Mouse (Mus musculus) CH12F3 (cell line): ENCODE measurements around the gene Thsd7b.
"Not testable (repeated sequence)": the region's sequence is repeated elsewhere in the genome, so short reads cannot be mapped to it uniquely, and the experiment has no call there.

Experiments
- in situ Hi-C: fragments of 300-500 bp; cut with MboI; formaldehyde crosslinking; loops from 2 replicates; pipeline ENCODE4 v1.14.3; 2020; ENCODE audit warnings: low sequenced_read_pairs

Thsd7b gene

DNA sequence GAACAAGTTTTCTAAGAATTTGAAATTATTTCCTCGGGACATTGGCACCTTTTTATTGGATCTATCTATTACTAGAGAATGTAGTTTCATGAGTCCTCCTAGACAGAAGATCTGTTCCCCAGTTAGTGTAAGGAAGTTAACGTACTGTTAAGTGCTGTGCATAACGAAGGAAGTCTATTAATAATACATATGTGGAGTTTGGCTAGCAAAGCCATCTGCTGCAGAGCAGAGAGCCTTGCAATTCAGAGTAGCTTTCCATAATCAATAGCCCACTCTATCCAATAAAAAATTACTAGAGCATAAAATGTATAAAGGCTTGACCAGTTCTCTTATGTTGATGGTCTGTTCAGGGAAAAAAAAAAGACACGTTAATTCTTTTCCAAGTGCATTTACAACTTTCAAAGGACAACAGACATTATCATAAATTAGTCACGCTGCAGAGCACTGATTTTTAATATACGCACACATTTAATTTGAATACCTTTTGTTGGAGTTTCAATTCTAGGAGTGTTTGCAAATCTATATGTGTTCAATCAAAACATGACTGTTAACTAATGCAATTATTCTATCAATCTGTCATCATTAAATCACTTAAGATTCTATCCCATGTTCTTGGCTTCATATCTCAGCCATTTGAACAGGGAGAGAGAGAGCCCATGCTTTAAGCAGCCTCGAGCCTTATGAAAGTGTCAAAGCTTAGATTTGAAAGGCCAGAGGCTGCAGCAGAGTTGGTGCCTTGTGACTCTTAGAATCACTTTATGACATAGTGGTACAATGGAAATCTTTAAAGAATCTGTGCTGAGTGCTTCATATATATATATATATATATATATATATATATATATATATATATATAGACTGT, 346.6 kb downstream of the Thsd7b start:
- in situ Hi-C loops, result no loop called here

DNA sequence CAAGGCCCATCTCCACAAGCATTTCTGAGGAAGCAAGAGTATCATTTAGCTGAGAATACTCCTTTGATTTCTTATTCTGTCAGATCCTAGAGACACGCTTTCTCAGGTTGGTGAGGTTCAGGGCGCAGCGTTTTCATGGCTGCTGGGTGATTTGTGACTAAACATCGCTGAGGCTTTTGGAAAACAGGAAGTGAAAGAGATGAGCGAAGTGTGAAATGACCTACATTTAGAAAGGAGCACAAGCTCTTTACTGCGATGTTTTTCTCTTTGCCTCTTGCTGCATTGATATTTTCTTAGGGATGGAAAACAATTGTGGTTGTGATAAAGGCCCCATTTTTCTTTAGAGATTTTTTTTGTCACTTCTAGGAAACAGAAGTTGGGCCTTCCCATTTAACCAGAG, 351.4 kb downstream of the Thsd7b start:
- in situ Hi-C loops, result no loop called here

DNA sequence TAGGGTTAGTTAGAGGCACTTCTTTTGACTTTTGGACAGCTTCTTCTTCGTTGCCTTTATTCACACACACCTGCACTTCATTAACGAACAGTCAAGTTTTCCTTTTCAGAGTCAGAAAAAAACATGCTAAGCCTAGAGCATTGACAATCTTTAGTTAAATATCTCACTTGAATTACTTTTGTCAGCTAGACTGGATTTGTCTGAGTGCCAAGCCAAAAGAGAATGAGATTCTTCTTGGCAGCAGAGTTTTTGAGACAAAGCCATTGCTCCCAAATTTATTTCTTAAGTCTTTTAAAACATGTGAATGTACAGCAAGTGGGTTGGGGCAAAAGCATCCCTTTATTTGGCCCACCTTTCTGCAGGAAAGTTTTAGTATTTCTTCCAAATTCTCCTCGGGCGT, 362.0 kb downstream of the Thsd7b start:
- in situ Hi-C loops, result no loop called here

DNA sequence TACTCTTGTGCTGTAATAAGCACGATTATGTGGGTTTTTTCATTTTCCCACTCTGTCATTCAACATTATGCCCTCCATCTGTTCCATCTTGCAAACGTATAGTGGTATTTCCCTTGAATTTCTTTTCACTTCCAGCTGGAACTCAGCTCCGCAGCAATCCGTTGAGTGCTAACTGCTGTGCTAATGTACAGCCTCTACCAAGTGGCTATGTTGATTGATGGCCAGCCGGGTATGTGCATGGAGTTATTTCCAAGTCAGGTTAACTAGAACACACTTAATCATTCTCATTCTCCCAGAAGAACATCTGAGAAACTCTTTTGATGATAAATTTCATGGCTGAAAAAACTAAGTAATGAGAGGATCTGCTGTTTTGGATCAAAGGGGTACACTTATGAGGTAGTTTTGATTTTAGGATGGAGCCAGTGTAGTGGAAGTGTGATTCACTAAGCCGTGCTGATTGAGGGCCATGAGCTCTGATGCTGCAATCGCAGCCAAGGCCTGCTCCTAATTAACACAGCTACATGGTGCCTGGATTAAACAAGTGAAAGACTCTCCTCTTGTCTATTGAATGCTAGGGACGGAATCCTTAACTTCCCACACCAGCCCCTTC, 371.3 kb downstream of the Thsd7b start:
- in situ Hi-C loops, result no loop called here

DNA sequence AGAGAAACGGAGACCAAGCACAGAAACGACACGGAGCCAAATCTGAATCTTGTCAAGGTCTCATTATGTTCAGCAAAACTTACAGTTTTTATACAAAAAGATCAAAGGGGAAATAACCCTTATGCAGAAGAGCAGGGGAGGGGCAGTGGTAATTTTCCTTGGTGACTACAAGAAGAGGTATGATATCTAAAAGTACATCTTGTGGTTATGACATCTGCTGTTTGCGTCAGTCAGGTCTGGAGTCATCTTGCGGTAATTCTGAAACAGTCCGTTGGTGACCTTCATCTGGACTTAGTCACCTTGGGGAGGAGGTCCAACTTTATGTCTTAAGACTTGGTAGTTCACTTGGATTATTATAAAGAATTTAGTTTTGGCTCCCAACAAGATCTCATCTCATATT, 378.3 kb downstream of the Thsd7b start:
- in situ Hi-C loops, result not testable (repeated sequence)

DNA sequence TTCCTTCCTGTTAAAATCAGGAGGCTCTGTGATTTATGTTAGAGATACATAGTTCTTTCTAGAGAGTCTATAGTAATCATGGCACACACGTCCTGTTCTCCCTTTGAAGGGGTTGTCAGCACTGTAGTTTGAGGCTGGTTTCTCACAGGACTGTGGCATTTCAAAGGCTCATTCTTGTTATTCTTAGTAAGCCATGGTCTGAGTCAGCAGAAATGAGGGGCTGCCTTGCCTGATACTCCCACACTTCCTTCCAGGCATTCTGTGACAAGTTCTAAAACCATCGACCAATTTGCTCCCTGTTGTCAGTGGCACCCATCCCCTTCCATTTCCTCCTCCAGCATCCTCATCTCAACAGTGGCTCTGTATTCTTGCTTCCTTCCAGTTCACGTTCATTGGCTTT, 384.9 kb downstream of the Thsd7b start:
- in situ Hi-C loops, result no loop called here

DNA sequence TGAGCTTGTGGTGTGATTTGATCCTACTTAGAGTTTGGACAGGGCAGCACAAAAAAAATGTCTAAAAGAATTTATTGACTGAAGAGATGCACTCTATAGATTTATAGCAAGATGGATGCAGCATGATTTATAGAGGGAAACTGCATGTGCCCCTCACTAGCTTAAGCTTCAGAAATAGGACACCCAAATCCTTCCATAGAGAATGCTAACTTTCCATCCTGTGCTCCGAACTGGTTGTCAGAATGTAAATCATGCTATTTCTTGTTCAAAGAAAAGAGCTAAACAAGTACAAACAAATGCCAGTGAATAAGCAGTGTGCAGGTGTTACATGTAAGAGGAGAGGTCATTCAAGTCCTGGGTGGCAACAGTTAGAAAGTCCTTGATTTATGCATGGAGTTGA, 402.8 kb downstream of the Thsd7b start:
- in situ Hi-C loops, result no loop called here

DNA sequence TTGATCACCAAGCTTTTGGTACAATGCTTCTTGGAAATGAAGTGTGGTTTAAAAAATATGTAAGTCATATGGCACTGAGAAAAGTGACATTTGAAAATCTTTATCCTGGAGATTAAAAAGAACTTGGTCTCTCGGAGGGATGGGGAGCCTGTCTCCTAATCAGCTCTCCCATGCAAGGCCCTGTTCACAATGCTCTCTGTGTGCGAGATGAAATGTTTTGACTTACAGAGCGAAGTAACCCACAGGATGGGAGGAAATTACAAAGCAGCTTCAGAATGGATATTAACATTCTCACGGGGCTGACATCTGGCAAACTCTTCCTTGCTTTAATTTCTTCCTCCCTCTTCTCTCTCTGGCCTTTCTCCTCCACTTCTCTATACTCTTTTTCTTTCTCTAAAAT, 405.7 kb downstream of the Thsd7b start:
- in situ Hi-C loops, result no loop called here

DNA sequence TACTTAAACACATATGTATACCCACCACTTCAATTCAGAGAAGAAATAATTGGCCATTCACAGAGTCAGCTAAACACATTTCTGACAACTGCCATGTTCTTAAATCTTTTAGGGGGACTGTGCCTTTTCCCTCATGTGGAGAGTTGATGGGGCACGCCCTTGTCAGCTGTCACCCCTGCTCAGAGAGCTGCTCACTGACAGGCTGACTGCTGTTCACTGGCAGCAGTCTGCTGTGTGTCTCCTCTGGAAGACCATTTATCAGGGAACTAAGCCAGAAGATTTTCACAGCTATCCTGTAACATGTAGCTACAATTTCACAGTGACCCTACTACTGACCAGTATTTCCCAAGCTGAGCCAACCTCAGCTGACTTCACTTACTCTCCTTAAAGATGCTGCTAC, 432.6 kb downstream of the Thsd7b start:
- in situ Hi-C loops, result no loop called here

DNA sequence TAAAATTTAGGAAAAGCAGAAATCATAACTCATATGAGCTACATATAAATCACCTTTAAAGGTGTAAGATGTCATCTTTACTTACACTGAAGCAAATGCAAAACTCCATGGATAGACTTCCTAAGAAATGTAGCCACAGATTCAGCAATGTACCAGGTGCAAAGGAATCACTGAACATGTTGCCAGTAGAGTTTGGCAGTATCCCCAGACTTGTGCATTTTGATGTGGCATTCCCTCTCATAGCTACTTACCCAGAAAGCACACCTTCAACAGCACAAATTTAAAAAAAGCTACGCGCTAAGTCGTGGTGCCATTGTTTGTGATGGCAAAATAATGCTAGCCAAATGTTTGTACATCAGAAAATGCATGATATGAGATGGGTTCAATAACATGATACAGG, 439.6 kb downstream of the Thsd7b start:
- in situ Hi-C loops, result no loop called here

DNA sequence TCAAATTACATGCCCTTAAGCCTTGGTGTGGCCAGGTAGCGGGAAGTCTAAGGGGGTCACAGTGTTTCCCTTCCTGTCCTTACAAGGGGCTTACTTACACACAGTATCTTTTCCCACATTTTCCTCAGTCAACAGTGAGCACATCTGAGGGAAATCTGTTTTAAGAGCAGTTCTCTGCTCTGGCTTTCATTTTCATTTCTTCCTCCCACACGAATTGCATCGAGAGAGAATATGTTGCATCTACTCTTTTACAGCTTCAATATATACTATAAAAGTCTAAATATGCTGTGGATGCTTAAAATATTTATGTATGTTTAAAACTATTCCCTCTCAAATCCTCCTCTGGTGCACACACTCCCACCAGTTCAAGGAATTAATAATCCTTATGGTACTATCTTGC, 440.5 kb downstream of the Thsd7b start:
- in situ Hi-C loops, result no loop called here

DNA sequence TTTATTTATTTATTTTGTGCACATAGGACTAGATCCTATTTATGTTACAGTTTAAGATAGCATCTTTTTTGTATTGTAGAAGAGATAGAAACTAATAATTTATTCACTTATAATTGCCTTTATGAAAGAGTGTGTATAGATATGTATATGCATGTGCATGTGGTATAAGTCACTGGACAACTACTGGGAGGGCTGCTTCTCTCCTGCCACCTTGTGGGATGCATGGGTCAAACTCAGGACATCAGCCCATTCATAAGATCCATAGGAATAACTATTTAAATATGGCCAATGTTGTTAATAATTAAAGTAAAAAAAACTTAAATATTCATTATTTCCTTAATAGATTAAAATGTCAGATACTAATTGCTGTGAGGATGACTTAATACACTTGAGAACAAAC, 446.5 kb downstream of the Thsd7b start:
- in situ Hi-C loops, result no loop called here

DNA sequence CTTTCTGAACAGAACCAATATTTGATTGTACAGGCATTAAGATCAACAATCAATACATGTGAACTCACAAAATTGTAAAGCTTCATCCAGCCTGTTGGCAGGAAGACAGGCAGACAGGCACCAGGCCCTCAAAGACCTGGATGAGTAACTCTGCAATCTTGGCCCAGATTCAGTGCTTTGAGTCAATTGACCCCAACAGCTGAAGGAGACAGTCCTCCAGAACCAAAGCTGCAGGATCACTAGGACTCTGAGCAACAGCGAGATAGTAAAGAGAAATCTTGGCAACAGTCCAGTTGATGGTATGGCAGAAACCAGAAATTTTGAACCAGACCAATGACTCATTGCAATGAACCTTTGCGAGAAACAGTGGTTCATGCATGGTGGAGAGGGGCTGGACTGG, 458.9 kb downstream of the Thsd7b start:
- in situ Hi-C loops, result no loop called here

DNA sequence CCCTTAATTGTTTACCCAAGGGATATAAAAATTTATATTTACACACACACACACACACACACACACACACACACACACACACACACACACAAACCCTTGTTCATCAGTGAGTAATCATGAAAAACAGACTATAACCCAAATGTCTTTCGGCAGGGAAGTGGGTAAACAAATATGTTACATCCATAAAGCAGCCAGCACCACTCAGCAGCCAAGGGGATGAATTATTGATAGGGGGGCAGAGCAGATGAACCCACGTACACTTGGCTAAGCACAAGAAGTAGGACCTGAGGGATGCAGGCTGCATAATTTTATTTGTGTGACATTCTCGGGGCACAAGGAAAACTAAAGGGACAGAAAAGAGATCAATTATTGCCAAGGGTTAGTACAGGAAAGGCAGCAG, 474.5 kb downstream of the Thsd7b start:
- in situ Hi-C loops, result no loop called here

DNA sequence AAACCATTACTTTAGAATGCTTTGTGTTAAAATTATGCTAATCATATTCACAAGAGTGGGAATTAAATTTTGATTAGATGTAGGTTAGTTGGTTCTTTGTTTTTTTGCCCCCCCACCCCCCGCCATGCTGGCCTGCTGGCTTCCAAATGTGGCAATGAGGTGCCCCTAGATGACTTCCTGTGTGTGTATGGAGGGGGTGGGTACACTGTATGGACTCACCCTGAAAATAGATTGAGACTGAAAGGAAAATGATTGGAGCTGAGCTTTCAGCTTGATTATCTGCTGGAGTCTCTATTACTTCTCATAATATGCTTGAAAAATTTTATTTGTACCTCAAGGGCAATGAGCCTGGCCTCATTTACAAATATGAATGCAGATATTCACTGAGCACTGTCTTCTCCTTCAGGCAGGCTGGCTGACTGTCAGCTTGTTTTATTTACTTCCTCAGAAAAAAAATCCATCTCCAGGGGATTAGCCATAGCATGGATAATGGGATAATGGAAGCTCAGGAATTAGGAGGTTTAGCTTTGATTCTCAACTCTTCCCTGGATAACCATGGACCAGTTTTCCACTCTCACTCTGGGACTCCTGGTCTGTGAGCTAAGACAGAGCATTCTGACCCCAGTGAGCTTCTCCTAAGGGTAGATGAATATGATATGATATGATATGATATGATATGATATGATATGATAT, 483.6 kb downstream of the Thsd7b start:
- in situ Hi-C loops, result no loop called here

DNA sequence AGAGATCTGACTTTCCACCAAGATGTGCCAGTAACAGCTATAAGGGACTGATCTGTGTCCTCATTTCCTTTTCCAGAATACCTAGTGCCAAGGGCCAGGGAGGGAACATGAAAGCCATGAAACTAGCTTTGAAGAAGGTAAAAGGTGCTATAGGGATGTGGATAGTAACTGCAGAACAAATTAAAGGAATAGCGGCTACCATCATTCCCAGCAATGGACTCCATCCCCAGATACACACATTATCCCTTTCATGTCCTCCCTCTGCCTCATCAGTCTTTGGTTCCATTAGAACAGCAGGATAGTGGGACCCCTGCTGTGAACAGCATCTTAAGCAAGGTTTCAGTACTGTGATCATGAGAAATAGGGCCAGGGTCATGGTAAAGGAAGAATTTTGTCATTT, 485.9 kb downstream of the Thsd7b start:
- in situ Hi-C loops, result no loop called here

DNA sequence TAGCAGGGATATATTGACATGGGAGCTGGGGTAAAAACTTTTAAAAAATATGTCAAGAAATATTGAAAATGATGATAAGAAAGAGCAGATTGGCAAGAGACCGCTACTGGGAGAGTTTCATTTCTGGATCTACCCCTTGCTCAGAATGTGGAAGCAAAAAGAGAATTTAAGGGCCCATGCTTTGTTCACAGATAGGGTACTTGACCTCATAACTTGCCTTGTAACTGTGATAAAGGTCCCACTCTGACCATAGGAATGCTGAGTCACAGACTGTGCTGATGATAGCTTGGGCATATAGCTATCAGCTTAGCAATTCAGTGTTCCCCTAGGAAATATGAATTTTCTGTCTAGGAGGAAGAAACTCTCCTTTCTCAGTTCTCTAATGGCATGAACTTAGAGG, 488.1 kb downstream of the Thsd7b start:
- in situ Hi-C loops, result no loop called here

DNA sequence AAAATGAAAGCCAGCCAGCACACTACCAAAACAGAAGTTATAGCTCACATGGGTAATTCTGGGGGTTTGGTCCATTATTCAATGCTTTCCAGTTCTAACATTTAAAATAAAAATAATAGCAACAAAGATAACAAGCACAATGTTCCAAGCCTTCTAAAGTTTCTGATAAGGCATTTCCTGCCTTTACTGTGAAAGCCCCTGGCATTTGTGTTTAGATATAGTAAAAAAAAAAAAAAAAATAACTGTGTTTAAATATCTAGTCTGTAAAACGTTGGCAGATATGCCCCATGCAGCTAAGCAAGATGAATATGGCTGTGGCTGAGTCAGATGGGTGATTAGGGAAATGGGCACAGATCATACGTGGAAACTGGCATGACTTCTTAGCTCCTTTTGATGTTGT, 491.6 kb downstream of the Thsd7b start:
- in situ Hi-C loops, result no loop called here

DNA sequence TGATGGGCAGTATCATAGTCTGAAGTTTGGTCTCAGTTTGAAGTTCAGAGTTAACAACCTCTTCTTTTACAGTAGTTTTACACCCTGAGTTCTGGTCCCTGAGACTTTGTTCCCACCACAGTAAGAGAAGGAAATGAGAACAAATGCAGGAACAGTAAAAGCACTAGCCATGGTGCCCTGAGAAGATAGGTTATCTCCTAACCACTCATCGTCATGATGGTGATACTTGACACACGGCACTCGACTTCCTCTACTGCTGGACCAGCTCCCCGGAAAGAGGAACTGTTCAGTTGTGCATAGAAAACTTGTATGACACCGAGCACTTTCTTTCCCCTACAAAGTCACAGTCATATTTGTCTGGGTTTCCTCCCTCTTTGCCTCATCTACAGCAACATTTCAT, 504.0 kb downstream of the Thsd7b start:
- in situ Hi-C loops, result no loop called here

DNA sequence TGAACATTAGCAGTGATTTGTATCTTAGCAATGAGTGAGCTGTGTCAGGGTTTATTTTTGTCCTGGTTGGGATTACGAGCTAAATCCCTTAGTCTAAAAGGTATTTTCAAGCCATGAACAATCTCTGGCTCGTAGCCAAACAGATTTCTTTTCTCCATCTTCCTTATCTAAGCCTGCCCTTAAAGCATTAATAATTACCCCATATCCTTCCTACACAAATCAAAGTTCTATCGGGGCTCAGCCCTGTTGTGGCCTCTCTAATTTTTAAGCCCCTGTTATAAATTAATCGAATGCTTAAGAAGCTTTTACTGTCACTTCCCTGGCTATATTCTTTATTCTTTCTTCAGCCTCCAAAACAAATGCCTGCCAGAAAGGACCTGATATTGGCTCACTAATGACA, 506.4 kb downstream of the Thsd7b start:
- in situ Hi-C loops, result no loop called here

DNA sequence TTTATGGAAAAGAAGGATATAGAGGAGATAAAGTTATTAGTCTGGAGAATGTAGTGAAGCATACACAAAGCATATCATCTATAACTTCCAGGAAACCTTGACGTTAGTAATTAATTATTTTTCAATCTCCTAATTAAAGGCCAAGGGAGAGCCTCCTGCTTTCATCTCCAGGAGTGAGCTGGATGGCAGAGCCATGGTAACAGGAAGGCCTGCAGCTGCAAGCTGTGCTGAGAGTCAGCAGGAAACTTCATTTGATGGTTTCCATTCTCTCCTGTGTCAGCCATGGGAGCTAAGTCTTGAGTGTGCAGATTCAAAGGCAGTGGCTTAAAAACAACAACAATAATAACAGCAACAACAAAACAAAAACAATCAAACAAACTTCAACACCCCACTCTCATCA, 507.5 kb downstream of the Thsd7b start:
- in situ Hi-C loops, result no loop called here

DNA sequence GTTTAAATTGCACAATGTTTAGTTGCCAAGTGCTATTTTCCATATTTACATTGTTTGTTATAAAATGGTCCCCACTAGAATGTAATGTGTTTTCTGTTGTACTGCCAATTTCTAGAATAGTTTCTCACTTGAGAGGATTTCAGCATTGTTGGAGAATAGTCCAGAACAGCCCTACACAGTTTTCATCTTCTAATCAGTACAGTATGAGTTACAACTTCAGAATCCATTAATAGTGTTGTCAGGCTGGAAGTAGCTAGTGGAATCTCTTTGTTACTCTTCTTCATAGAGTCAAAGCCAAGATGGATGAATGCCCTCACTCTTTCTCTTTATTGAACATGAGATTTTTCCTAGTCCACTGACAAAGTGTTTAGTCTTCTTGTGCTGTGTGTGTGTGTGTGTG, 525.4 kb downstream of the Thsd7b start:
- in situ Hi-C loops, result no loop called here
